In genomic region chr7:4865579-4866493, GRCm38 (mm10) we compare ENCODE assay signal across 8 mouse cellular contexts. TPM values are rescaled to one million over a fixed set of nuclear protein-coding genes. Genes with fewer than 3 reads are reported as not detected.
DNase-seq lines count a peak whose midpoint lies in the region; ATAC-seq lines count a peak whose summit lies in the region.

No protein-coding gene starts in this region.

- H3K36me3 ChIP-seq in hindbrain, embryonic 15.5 days: no peaks in the 10 kb centered on the region

- no peaks in the 10 kb centered on the region for H3K27me3 ChIP-seq in hindbrain, embryonic 15.5 days

- H3K4me2 ChIP-seq in hindbrain, embryonic 15.5 days: peak overlapping the region; percentile 74

- peak; percentile 100 for ATAC-seq in hindbrain, embryonic 15.5 days (ENCODE audit: low FRiP score, low read depth)

- 3% methylated on average over 40 of the region's 40 CpGs for whole genome bisulfite sequencing in hindbrain, embryonic 15.5 days

- H3K27ac ChIP-seq in hindbrain, embryonic 15.5 days (replicated peaks): peak overlapping the region; percentile 82

- peak; percentile 95 for DNase-seq in T-cell, adult 2 months (ENCODE audit: low spot score)
- DNase-seq in cerebellum, postnatal 36 days: peak; percentile 96 to 97
- peak; percentile 93 to 98 for DNase-seq in frontal cortex, postnatal 36 days (ENCODE audit: low spot score in 2 of 2)
- peak; percentile 95 for DNase-seq in left cerebral cortex, adult 11 months (ENCODE audit: low spot score)
- DNase-seq in lung, postnatal 4 days: peak; percentile 97 to 98
- peak; percentile 84 for DNase-seq in retina, postnatal 7 days (ENCODE audit: low read depth, low spot score)
- peak; percentile 83 for DNase-seq in urinary bladder, adult 2 months (ENCODE audit: low spot score)

- H3K4me1 ChIP-seq in hindbrain, embryonic 15.5 days (replicated peaks): peaks cover 12% of the 10 kb centered on the region

- peak overlapping the region; percentile 59 for H3K9ac ChIP-seq in hindbrain, embryonic 15.5 days

- peak overlapping the region; percentile 73 for H3K4me3 ChIP-seq in hindbrain, embryonic 15.5 days

- no peaks in the 10 kb centered on the region for H3K9me3 ChIP-seq in hindbrain, embryonic 15.5 days

RNA-seq across cellular contexts. Expression of gene Isoc2b, which starts 4.2 kb away (rescaled TPM):
- polyA plus RNA-seq in hindbrain, embryonic 15.5 days (2015; fragmentation: Nextera tagmentation; extraction: Ambion mirVana): 3.2 and 4.1 TPM in 2 replicates
- 16.3 and 19.4 TPM in 2 replicates for polyA plus RNA-seq in urinary bladder, adult 2 months (2012; rRNA removed)

RNA-seq across cellular contexts. Expression of gene Isoc2a, which starts 11.1 kb away (rescaled TPM):
- polyA plus RNA-seq in hindbrain, embryonic 15.5 days (2015; fragmentation: Nextera tagmentation; extraction: Ambion mirVana): 0.75 and 0.77 TPM in 2 replicates
- 17.1 and 21.3 TPM in 2 replicates for polyA plus RNA-seq in urinary bladder, adult 2 months (2012; rRNA removed)

RNA-seq across cellular contexts. Expression of gene Shisa7, which starts 21.3 kb away (rescaled TPM):
- 10.8 and 12.8 TPM in 2 replicates for polyA plus RNA-seq in hindbrain, embryonic 15.5 days (2015; fragmentation: Nextera tagmentation; extraction: Ambion mirVana)
- polyA plus RNA-seq in urinary bladder, adult 2 months (2012; rRNA removed): 1.1 and 1.3 TPM in 2 replicates

RNA-seq across cellular contexts. Expression of gene Gm36210, which starts 40.5 kb away (rescaled TPM):
- 0.45 and 0.47 TPM in 2 replicates for polyA plus RNA-seq in hindbrain, embryonic 15.5 days (2015; fragmentation: Nextera tagmentation; extraction: Ambion mirVana)
- 0.15 and 0.22 TPM in 2 replicates for polyA plus RNA-seq in urinary bladder, adult 2 months (2012; rRNA removed)

RNA-seq across cellular contexts. Expression of gene Zfp628, which starts 49.2 kb away (rescaled TPM):
- polyA plus RNA-seq in hindbrain, embryonic 15.5 days (2015; fragmentation: Nextera tagmentation; extraction: Ambion mirVana): 3.5 and 4.2 TPM in 2 replicates
- 7.7 and 10.1 TPM in 2 replicates for polyA plus RNA-seq in urinary bladder, adult 2 months (2012; rRNA removed)

Comparison
In these comparisons a context has a peak if more than half of its experiments do, and no peak if none do; other contexts are left out.
1. Peak in every context shown above with its lines: DNase-seq, ATAC-seq, H3K4me3 ChIP-seq and H3K27ac ChIP-seq.
2. RNA of gene Isoc2a, which starts 11.1 kb away (polyA plus RNA-seq): 17.1 to 21.3 TPM in urinary bladder, adult 2 months; 0.75 to 0.77 TPM in hindbrain, embryonic 15.5 days; every median in the first group is over 10 times any median in the second.